ENCODE assay signal across 8 mouse cellular contexts in genomic region chr10:127513501-127514091, GRCm38 (mm10). TPM values are rescaled to one million over a fixed set of nuclear protein-coding genes. Genes with fewer than 3 reads are reported as not detected.
DNase-seq lines count a peak whose midpoint lies in the region; ATAC-seq lines count a peak whose summit lies in the region.

No protein-coding gene starts in this region.

- H3K4me1 ChIP-seq in lung, embryonic 16.5 days (replicated peaks; ENCODE audit: control insufficient read depth, insufficient read depth, low read length): peaks cover 66% of the 10 kb centered on the region
- peaks cover 95% of the 10 kb centered on the region for H3K4me1 ChIP-seq in forebrain, embryonic 10.5 days
- H3K4me1 ChIP-seq in stomach, embryonic 14.5 days (ENCODE audit: control insufficient read depth, insufficient read depth, low read length): peaks cover 27% of the 10 kb centered on the region; the same call in 1 of the 2 replicates

- DNase-seq in lung, postnatal 25 days (ENCODE audit: low spot score): no peak
- peak; percentile 65 for DNase-seq in forebrain, embryonic 10.5 days (ENCODE audit: extremely low spot score, low spot score)
- DNase-seq in liver: peak; percentile 61
- no peak for DNase-seq in thymus, postnatal 25 days
- no peak for DNase-seq in adrenal gland, postnatal 4 days (ENCODE audit: low spot score in 2 of 2)
- DNase-seq in natural killer cell, adult 2 months (ENCODE audit: low spot score in 2 of 2): no peak

- peak; percentile 9 for ATAC-seq in lung, embryonic 16.5 days (ENCODE audit: low read depth)
- no peak for ATAC-seq in stomach, embryonic 14.5 days (ENCODE audit: insufficient number of reproducible peaks, insufficient read depth, low FRiP score, low read depth)

- H3K9ac ChIP-seq in lung, embryonic 16.5 days (ENCODE audit: low read length): peak overlapping the region; percentile 23
- H3K9ac ChIP-seq in stomach, embryonic 14.5 days (replicated peaks; ENCODE audit: low read depth, low read length): no peak overlapping the region

- H3K27me3 ChIP-seq in lung, embryonic 16.5 days (ENCODE audit: control insufficient read depth, insufficient read depth, low read depth, low read length): peaks cover 43% of the 10 kb centered on the region
- peaks cover 100% of the 10 kb centered on the region for H3K27me3 ChIP-seq in forebrain, embryonic 10.5 days (ENCODE audit: poor library complexity, severe bottlenecking)
- peaks cover 29% of the 10 kb centered on the region for H3K27me3 ChIP-seq in stomach, embryonic 14.5 days (ENCODE audit: control insufficient read depth, insufficient read depth, low read length)

- H3K27ac ChIP-seq in lung, embryonic 16.5 days (ENCODE audit: low read length): no peak overlapping the region
- peak overlapping the region; percentile 83 for H3K27ac ChIP-seq in forebrain, embryonic 10.5 days
- no peak overlapping the region; the same call in 1 of the 2 replicates for H3K27ac ChIP-seq in stomach, embryonic 14.5 days (ENCODE audit: low read length)

- peak overlapping the region; percentile 50 for H3K4me2 ChIP-seq in lung, embryonic 16.5 days (ENCODE audit: low read depth, low read length)
- peak overlapping the region; percentile 42 for H3K4me2 ChIP-seq in stomach, embryonic 14.5 days (replicated peaks; ENCODE audit: low read depth, low read length)

- peak overlapping the region; percentile 21; the same call in 1 of the 2 replicates for H3K4me3 ChIP-seq in lung, embryonic 16.5 days (ENCODE audit: low read length)
- peak overlapping the region; percentile 56 for H3K4me3 ChIP-seq in forebrain, embryonic 10.5 days
- peak overlapping the region; percentile 2; the same call in 1 of the 2 replicates for H3K4me3 ChIP-seq in stomach, embryonic 14.5 days (ENCODE audit: low read depth, low read length)

- peaks cover 12% of the 10 kb centered on the region for H3K36me3 ChIP-seq in lung, embryonic 16.5 days (ENCODE audit: control insufficient read depth, insufficient read depth, low read length)
- H3K36me3 ChIP-seq in forebrain, embryonic 10.5 days (replicated peaks): peaks cover 17% of the 10 kb centered on the region
- peaks cover 5% of the 10 kb centered on the region; the same call in 1 of the 2 replicates for H3K36me3 ChIP-seq in stomach, embryonic 14.5 days (ENCODE audit: control insufficient read depth, insufficient read depth, low read length)

- H3K9me3 ChIP-seq in lung, embryonic 16.5 days (ENCODE audit: control insufficient read depth, low read length): no peaks in the 10 kb centered on the region; the same call in 1 of the 2 replicates
- H3K9me3 ChIP-seq in forebrain, embryonic 10.5 days: no peaks in the 10 kb centered on the region; the same call in 1 of the 2 replicates
- H3K9me3 ChIP-seq in stomach, embryonic 14.5 days (ENCODE audit: control insufficient read depth, low read depth, low read length): no peaks in the 10 kb centered on the region

- 1% methylated on average over 15 of the region's 16 CpGs for WGBS in lung, embryonic 16.5 days
- under 1% methylated on average over 16 of the region's 16 CpGs for WGBS in forebrain, embryonic 10.5 days
- 0% methylated on average over 16 of the region's 16 CpGs for WGBS in stomach, embryonic 14.5 days

RNA-seq across cellular contexts. Expression of gene Ndufa4l2, which starts 1.2 kb away (rescaled TPM):
- 155 and 169 TPM in 2 replicates for polyA plus RNA-seq in lung, embryonic 16.5 days (2015; fragmentation: Nextera tagmentation; extraction: Ambion mirVana)
- polyA plus RNA-seq in forebrain, embryonic 10.5 days (2016; fragmentation: Nextera tagmentation; extraction: Ambion mirVana): 2.6 and 2.9 TPM in 2 replicates
- polyA plus RNA-seq in stomach, embryonic 14.5 days (2014; fragmentation: Nextera tagmentation; extraction: Ambion mirVana): 81.3 and 84.3 TPM in 2 replicates
- total RNA-seq in adrenal gland, postnatal 4 days (2021): 10 to 100 TPM; 57.2 to 71.7 TPM

RNA-seq across cellular contexts. Expression of gene Shmt2, which starts 8.6 kb away (rescaled TPM):
- 116 and 119 TPM in 2 replicates for polyA plus RNA-seq in lung, embryonic 16.5 days (2015; fragmentation: Nextera tagmentation; extraction: Ambion mirVana)
- 124 and 129 TPM in 2 replicates for polyA plus RNA-seq in forebrain, embryonic 10.5 days (2016; fragmentation: Nextera tagmentation; extraction: Ambion mirVana)
- 107 and 121 TPM in 2 replicates for polyA plus RNA-seq in stomach, embryonic 14.5 days (2014; fragmentation: Nextera tagmentation; extraction: Ambion mirVana)
- total RNA-seq in adrenal gland, postnatal 4 days (2021): 10 to 100 TPM; 66.7 to 69.4 TPM

RNA-seq across cellular contexts. Expression of gene Stac3, which starts 12.1 kb away (rescaled TPM):
- 1.3 and 1.8 TPM in 2 replicates for polyA plus RNA-seq in lung, embryonic 16.5 days (2015; fragmentation: Nextera tagmentation; extraction: Ambion mirVana)
- polyA plus RNA-seq in forebrain, embryonic 10.5 days (2016; fragmentation: Nextera tagmentation; extraction: Ambion mirVana): 0.30 and 0.41 TPM in 2 replicates
- 0.32 and 0.48 TPM in 2 replicates for polyA plus RNA-seq in stomach, embryonic 14.5 days (2014; fragmentation: Nextera tagmentation; extraction: Ambion mirVana)
- total RNA-seq in adrenal gland, postnatal 4 days (2021): 10 to 100 TPM in 1 of 2 experiments, 1 to 10 TPM in 1; 6.4 to 11.5 TPM

RNA-seq across cellular contexts. Expression of gene Nxph4, which starts 20.8 kb away (rescaled TPM):
- polyA plus RNA-seq in lung, embryonic 16.5 days (2015; fragmentation: Nextera tagmentation; extraction: Ambion mirVana): 1.8 TPM in 2 replicates
- polyA plus RNA-seq in forebrain, embryonic 10.5 days (2016; fragmentation: Nextera tagmentation; extraction: Ambion mirVana): 3.0 and 9.5 TPM in 2 replicates
- polyA plus RNA-seq in stomach, embryonic 14.5 days (2014; fragmentation: Nextera tagmentation; extraction: Ambion mirVana): 3.8 and 4.8 TPM in 2 replicates
- total RNA-seq in adrenal gland, postnatal 4 days (2021): 10 to 100 TPM; 13.6 to 14.0 TPM

Comparison
In these comparisons a context has a peak if more than half of its experiments do, and no peak if none do; other contexts are left out.
1. H3K4me3 ChIP-seq: peak in every context shown above with its lines; median percentile 56 in forebrain, embryonic 10.5 days; 21 in lung, embryonic 16.5 days; 2 in stomach, embryonic 14.5 days.
2. DNase-seq: peak in forebrain, embryonic 10.5 days (single experiment) and liver (single experiment); none in lung, postnatal 25 days (single experiment), thymus, postnatal 25 days (single experiment), adrenal gland, postnatal 4 days (0 of 2) and natural killer cell, adult 2 months (0 of 2).
3. RNA of gene Ndufa4l2, which starts 1.2 kb away (polyA plus RNA-seq): 155 to 169 TPM in lung, embryonic 16.5 days and 81.3 to 84.3 TPM in stomach, embryonic 14.5 days; 2.6 to 2.9 TPM in forebrain, embryonic 10.5 days; every median in the first group is over 10 times any median in the second.